Mouse (Mus musculus): ENCODE results near the gene Gm10837.
A peak's percentile ranks its signal among the peaks of the same experiment; 100 is the strongest.
"Not testable (repeated sequence)": the region's sequence is repeated elsewhere in the genome, so short reads cannot be mapped to it uniquely, and the experiment has no call there.

Gene Gm10837

GRCm38 (mm10) chr14:122490441-122491328 is at the start of gene Gm10837:
TSS of gene Gm10837 (plus strand) at chr14:122490586.
- DNase-seq (ENCODE audit: low spot score) = peak; percentile 65

- no peak for DNase-seq (ENCODE audit: low spot score)
These were observed 40.5 kb upstream of the Gm10837 start for GRCm38 (mm10) chr14:122449601-122450495.

- peak; percentile 95 for DNase-seq (ENCODE audit: low spot score)
These were observed 39.6 kb upstream of the Gm10837 start, which contains the start of gene Gm5089 for GRCm38 (mm10) chr14:122450496-122451382. TSS of gene Gm5089 (minus strand) at chr14:122451115.

- DNase-seq (ENCODE audit: low spot score) = peak; percentile 39
These were observed 38.7 kb upstream of the Gm10837 start for GRCm38 (mm10) chr14:122451551-122452145.

GRCm38 (mm10) chr14:122452701-122453387 is 37.5 kb upstream of the Gm10837 start:
- peak; percentile 78 for DNase-seq (ENCODE audit: low spot score)

- peak; percentile 87 for DNase-seq (ENCODE audit: low spot score)
These were observed 36.9 kb upstream of the Gm10837 start for GRCm38 (mm10) chr14:122453388-122453995.

- peak; percentile 57 for DNase-seq (ENCODE audit: low spot score)
These were observed 36.2 kb upstream of the Gm10837 start for GRCm38 (mm10) chr14:122453996-122454738.

GRCm38 (mm10) chr14:122454901-122455561 is 35.4 kb upstream of the Gm10837 start:
- DNase-seq (ENCODE audit: low spot score) = no peak

- DNase-seq (ENCODE audit: low spot score) = no peak
These were observed 34.8 kb upstream of the Gm10837 start for GRCm38 (mm10) chr14:122455562-122455958.

- DNase-seq (ENCODE audit: low spot score) = not testable (repeated sequence)
These were observed 31.1 kb upstream of the Gm10837 start for GRCm38 (mm10) chr14:122459332-122459731.

- no peak for DNase-seq (ENCODE audit: low spot score)
These were observed 30.6 kb upstream of the Gm10837 start for GRCm38 (mm10) chr14:122459776-122460175.

- DNase-seq (ENCODE audit: low spot score) = no peak
These were observed 30.2 kb upstream of the Gm10837 start for GRCm38 (mm10) chr14:122460226-122460625.

GRCm38 (mm10) chr14:122461500-122461899 is 28.9 kb upstream of the Gm10837 start:
- no peak for DNase-seq (ENCODE audit: low spot score)

GRCm38 (mm10) chr14:122461966-122462365 is 28.4 kb upstream of the Gm10837 start:
- peak; percentile 32 for DNase-seq (ENCODE audit: low spot score)

GRCm38 (mm10) chr14:122462689-122463079 is 27.7 kb upstream of the Gm10837 start:
- DNase-seq (ENCODE audit: low spot score) = peak; percentile 49

GRCm38 (mm10) chr14:122463080-122463691 is 27.2 kb upstream of the Gm10837 start:
- peak; percentile 58 for DNase-seq (ENCODE audit: low spot score)

- peak; percentile 68 for DNase-seq (ENCODE audit: low spot score)
These were observed 26.5 kb upstream of the Gm10837 start for GRCm38 (mm10) chr14:122463734-122464341.

GRCm38 (mm10) chr14:122464351-122464762 is 26.0 kb upstream of the Gm10837 start:
- peak; percentile 58 for DNase-seq (ENCODE audit: low spot score)

All from retina, embryonic 14.5 days (tissue).